Mouse (Mus musculus) cerebellum, adult 2 months (tissue): Measurements from ENCODE around the gene Nucks1.

ENCODE experiments used
- CTCF ChIP-seq: fragments of 200-500 bp; IDR thresholded peaks from 2 replicates; pipeline ENCODE4 v1.5.1; 2011; ENCODE audit warnings: low read depth, mild to moderate bottlenecking, control low read depth, low read length, moderate library complexity, borderline replicate concordance; ENCODE audit not compliant: insufficient read depth
- POLR2A ChIP-seq: fragments of 200-500 bp; IDR thresholded peaks from 2 replicates; pipeline ENCODE4 v1.6.1; 2011; ENCODE audit warnings: low read length, control low read depth, borderline replicate concordance; ENCODE audit not compliant: insufficient read depth

DNA sequence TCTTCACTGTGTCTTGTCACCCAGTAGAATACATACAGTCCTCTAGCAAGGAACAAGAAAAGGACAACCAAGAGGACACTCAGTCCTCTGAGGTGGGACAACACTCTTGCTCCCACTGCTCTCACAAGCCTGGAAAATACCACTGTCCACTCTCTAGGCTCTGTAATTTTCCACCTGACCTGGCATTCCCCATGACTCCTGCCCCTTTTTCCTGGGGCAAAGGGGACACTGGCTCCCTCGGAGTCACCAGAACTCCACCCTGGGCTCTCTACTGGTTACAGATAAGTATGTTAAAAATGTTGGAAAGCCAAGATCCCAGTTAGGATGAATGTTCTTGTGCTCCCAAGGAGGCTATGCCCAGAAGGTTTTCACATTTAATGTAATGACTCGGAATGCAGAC is 50.7 kb downstream of the Nucks1 start:
- TF ChIP-seq CTCF = no peak
- TF ChIP-seq POLR2A = no peak
